Mouse (Mus musculus) gastrocnemius, adult 8-10 months (tissue): Measurements from ENCODE around the gene Mtmr4. TPM values are rescaled to one million over a fixed set of nuclear protein-coding genes. Genes with fewer than 3 reads are reported as not detected.

Experiments
- DNase-seq, 2 experiments: peaks; one replicate each; pipeline ENCODE4 v3.0.0; 2022; ENCODE audit warnings: low spot score in 2 of 2
- total RNA-seq, 4 experiments: library from RNA; stranded (reverse); gene quantifications; 2 replicates each; pipeline ENCODE4 v1.2.4; 2022

The Mtmr4 gene
- total RNA-seq, 4 experiments from 2014 or later, result 9.8 to 12.6 (median 11.4) TPM

DNA sequence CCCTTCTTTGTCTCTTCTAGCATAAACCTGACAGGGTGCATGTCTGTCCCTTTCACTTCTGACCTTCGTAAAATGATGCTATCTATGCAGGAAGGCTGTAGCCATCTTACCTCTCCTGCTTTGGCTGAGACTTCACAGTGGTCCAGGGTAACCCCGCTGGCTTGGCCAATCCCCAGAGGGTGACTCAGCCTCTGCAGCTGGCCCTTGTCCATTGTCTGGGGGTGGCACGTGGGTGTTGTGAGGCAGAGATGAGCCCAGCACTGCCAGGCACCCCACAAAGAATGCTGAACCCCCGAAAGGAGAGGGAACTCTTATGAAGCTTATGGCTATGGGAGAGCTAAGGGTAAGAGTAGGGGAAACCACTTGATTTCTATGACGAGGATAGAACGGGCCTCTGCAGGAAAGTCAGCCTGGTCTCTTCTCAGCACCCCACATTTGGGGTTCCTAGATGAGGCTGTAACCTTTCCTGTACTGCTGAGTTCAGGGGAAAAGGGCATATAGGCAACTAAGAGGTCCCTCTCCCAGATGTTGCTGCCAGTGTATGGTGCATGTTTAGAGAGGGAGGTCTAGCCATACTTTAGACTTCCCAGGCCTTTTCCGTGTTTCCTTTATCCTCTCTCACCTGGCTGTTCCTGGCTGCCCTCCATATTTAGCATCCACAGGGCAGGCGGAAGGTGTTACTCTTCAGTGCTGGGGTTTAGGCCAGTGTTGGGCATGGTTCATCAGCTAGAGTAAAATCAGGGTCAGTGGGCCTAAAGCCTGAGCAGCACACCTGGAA, 9.8 kb upstream of the Mtmr4 start:
- DNase-seq, result no peak

DNA sequence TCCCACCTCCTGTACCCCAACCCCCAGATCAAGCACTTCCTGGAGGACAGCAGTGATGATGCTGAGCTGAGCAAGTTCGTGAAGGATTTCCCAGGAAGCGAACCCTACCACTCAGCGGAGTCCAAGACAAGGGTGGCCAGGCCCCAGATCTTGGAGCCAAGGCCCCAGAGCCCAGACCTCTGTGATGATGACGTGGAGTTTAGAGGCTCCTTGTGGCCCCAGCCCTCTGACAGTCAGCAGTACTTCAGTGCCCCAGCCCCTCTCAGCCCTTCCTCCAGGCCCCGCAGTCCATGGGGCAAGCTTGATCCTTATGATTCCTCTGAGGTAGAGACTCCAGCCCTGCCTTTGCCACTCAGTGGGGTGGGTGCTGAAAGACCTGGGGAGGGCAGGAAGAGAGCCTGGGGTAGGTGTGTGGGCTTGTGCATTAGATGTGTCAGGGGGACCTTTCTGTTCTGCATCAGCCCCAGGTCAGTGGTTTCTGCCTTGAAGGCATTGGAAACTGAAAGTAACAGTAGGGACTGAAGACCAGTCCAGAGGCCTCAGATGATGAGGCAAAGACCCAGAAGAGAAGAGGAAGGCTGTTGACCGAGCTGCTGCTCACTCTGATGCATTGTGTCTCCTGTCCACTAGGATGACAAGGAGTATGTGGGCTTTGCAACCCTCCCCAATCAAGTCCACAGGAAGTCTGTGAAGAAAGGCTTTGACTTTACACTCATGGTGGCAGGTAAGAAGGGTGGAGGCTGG, 8.5 kb upstream of the Mtmr4 start:
- no peak for DNase-seq

- DNase-seq, result peak in 1 of 2 experiments; percentile 53
Measured at GRCm38 (mm10) chr11:87584711-87585505, 7.1 kb upstream of the Mtmr4 start.

DNA sequence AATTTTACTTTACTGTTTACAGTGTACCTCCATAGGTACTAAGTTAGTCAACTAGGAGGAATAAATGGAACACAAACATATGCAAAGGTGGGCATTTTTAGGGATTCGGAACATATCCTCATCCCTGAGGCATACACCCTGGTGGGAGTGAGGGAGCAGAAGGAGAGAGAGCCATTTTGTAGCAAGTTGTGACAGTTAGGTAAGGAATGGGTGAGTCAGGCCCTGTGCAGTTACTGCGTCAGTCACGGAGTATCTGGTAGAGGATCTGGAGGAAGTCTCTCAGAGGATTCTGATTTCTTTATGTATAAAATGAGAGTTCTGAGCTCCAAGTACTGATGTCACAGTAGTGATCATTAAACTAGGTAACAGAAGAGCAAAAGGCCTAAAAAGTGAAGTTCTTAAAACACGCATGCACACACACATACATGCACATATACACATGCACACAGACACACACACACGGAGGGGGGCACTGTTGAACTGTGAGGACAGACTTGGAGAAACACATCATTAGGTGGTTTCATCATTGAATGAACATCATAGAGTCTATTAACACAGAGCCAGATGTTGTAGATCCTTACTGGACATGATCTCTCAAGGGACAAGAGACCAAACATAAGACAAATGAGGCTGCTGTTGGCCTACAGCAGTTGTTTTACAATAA, 4.6 kb upstream of the Mtmr4 start:
- no peak for DNase-seq

GRCm38 (mm10) chr11:87589605-87590004, 2.4 kb upstream of the Mtmr4 start:
- DNase-seq, result no peak

DNA sequence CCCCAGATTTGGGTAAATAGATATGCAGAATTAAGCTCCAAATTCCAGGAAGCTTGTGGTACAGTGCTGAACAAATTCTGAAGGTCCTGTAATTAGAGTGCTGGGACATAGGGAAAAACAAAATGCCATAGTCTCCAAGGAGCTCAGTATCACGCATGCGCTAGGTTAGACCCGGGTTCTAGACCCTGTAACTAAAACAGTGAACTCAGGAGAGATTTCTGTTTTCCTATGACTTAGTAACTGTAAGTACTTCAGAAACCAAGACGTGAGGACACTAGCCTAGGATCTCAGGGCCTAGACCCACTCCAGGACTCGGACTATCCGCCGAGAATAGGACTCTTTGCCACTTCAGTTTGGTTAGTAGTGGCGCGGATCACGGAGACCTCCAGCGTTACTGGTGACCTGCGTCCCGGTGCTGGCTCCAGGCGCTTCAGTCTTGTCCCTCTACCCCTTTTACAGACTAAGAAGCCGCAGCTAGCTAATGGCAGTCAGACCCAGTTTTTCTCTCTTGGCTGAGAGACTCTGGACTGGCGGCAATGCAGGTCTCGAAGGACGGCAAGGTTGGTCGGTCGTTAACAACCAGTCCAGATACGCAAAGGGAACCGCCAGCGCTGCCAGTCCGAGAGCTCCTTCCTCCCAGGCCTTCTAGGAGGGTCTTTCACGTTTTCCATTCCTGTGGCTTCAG, 979 bp upstream of the Mtmr4 start:
- no peak for DNase-seq

DNA sequence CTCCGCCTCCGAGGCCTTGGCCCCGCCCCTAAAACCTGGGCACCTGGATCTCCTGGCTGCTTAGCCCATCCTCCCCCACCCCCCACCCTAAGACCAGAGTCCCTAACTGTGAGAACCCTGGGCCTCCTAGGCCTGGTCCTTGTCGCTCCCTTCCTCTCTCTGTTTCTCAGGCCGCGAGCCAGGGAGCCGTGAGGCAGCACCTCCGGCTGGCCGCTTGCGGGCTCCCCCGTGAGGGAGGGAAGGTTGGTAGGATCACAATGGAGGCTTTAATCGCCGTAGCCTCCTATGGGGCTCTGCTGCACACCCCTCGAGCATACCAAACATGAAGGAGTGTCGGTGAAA, 363 bp downstream of the Mtmr4 start:
- DNase-seq, result no peak

DNA sequence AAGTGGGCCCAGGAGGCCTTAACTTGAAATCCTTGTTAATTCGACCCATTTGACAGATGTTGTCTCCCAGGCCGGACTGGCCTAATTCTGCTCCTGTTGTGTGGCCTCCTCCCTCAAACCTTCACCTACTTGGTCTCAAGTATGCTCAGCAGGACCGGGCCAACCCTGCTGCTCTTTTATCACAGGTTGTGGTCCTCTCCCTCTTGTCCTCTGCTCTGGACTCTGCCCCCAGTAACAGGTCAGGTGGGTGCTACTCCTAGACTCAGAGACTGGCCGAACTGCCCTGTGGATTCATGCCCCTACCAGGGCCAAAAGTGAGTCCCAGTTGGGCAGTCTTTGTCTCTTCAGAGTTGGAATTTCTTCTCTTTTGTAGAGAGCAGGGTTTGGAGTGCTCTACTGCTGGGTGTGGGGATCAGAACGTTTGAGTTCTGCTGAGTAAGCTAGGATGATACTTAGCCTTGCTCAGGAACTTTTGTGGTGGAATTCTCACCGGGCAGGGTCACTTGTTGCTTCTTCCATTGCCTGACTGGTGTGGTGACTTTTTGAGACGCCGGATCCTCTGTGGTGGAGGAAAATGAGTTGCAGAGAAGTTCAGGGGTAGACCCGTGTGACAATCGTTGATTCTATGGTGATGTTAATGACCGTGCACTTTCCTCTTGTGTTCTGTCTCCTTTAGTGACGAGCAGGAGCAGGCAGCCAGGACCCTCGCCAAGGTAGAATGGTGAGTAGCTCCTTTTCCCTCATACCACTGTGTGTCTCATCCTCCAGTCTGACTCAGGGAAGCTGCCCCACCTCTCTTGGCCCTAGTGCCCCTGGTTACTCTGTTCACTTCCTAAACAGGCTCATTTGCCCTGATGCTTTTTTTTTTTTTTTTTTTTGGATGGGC, 994 bp downstream of the Mtmr4 start:
- no peak for DNase-seq

DNA sequence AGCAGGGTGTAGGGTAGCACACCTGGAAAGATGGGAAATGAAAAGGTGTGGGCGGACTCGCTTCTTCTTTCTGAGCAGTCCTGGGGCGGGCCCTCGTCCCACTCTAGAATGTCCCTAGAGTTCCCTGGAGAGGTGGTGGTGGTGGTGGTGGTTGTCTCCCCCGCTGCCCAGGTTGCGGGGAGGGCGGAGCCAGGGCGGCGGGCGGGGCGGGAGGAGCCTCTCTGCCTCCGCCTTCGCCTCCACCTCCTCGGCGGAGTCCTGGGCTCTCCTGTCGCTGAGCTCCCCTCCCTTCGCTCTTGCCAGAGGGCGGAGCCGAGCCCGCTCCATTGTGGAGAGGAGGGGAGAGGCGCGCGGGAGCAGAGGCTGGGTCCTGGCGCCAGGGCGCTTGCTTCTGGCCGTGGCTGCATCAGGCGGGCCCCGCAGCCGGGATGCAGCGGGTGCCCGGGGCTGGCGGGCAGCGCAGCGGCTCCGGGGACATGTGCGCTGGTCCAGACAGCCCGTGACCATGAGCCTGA, 3.4 kb downstream of the Mtmr4 start:
- DNase-seq, result peak; percentile 68 to 80

DNA sequence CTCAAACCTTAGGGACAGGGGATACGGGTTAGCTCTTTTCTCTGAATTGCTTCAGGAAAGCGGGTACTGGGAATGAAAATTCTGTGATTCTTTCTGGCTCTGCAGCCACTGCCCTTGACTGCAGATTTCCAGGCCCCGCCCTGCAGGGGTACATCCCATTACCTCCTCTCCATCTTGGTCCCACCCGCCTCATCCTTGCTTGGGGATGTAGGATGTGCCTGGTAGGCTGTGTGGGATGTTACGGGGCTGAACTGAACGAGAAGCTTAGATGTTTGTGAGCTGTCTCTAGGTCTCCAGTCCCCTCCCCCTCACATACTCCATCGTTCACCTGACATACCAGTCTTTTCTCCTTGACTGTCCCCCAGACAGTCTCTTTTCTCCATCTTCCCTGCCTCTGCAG, 4.0 kb downstream of the Mtmr4 start:
- no peak for DNase-seq

- no peak for DNase-seq
Measured at GRCm38 (mm10) chr11:87596492-87596891, 4.5 kb downstream of the Mtmr4 start.

GRCm38 (mm10) chr11:87597061-87597460, 5.1 kb downstream of the Mtmr4 start:
- no peak for DNase-seq

DNA sequence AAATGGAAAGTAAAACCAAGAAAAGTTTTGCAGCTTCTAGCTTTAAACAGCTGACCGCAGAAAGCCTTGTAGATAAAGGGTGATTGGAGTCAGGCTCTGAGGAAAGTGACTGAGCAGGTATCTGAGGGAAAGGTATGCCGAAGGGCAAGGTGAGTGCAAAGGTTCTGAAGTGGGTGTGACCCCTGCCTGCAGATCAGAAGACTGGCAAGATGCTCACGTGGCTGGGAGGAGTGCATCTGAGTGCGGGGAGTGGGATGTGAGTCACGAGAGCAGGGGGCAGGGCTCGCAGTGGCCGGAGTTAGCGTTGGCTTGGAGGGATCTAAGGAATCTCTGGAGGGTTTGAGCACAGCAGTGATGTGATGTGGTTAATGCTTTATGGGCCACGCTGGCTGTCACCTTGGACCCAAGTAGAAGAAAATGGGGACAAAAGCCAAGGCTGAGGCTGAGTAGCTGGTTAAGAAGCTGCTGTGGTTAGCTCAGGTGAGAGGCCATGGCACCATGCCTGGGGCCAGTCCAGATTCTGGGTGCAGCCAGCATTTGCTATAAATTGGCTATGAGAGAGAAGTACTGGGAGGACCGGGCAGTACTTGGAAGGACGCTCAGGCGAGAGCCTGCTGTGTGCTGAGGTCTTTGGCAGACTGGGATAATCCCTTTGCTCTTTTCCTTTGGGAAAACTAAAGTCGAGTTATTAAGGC, 7.6 kb downstream of the Mtmr4 start:
- DNase-seq, result no peak

DNA sequence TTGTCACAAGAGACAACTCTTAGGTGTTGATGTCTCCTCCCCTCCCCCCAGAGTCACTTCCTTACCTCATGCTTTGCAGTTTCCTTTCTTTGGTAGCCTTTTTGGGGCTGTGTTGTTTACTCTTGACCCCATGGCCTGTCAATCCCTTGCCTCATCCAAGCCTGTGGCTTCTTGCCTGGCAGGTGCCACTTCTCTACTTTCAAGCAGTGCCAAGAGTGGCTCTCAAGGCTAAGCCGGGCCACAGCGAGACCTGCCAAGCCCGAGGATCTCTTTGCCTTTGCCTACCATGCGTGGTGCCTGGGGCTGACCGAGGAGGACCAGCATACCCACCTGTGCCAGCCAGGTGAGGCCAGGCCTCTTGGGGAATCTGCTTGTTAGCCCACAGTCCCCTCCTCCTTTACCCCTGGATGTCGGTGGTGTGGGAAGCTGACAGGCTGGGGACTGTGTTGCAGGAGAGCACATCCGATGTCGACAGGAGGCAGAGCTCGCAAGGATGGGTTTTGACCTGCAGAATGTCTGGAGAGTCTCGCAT, 8.4 kb downstream of the Mtmr4 start:
- DNase-seq, result no peak

GRCm38 (mm10) chr11:87602234-87602633, 10.3 kb downstream of the Mtmr4 start:
- no peak for DNase-seq

- DNase-seq, result no peak
Measured at GRCm38 (mm10) chr11:87603571-87603970, 11.6 kb downstream of the Mtmr4 start.

DNA sequence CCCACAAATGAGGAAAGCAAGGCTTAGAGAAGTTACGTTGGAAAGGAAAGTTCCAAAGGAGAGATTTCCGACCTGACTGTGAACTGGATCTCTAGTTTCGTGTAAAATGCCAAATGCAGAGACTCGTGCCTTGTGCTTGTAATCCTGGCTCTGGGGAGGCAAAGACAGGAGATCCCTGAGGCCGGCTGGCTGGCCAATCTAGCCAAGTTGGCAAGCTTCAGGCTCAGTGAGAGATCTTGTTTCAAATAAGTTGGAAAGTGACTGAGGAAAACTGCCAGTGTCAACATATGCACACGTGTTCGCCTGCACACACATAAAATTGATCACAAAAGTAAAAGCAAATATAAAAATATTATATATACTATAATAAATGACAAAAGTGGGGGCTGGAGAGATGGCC, 17.3 kb downstream of the Mtmr4 start:
- DNase-seq, result peak in 1 of 2 experiments; percentile 77

DNA sequence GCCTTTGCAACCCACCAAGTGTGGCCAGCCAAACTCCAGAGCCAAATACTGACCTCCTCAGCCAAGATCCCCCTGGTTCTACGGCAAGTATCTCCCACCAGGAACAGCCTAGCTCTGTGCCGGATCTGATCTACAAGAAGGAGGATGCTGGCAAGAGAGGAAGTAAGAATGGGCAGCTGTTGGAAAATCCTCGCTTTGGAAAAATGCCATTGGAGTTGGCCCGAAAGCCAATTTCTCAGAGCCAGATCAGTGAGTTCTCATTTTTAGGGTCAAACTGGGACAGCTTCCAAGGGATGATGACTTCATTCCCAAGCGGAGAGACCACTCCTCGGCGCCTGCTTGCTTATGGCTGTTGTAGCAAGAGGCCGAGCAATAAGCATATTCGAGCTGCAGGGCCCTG, 19.6 kb downstream of the Mtmr4 start:
- DNase-seq, result no peak

GRCm38 (mm10) chr11:87613972-87614371, 22.0 kb downstream of the Mtmr4 start:
- no peak for DNase-seq
